In genomic region chr9:104337183-104337931, GRCm38 (mm10) we compare ENCODE assay signal across 8 mouse cellular contexts. TPM values are rescaled to one million over a fixed set of nuclear protein-coding genes. Genes with fewer than 3 reads are reported as not detected.
DNase-seq lines count a peak whose midpoint lies in the region; ATAC-seq and TF ChIP-seq lines count a peak whose summit lies in the region.

Acpp (minus strand) TSS chr9:104337748.

- H3K4me1 ChIP-seq in limb, embryonic 11.5 days (ENCODE audit: control insufficient read depth, insufficient read depth, low read length), result no peaks in the 10 kb centered on the region
- H3K4me1 ChIP-seq in midbrain, embryonic 11.5 days (ENCODE audit: control insufficient read depth, insufficient read depth, low read length), result peaks cover 2% of the 10 kb centered on the region; the same call in 1 of the 2 replicates

- DNase-seq in gastrocnemius, adult 2 months, result peak; percentile 19
- no peak for DNase-seq in gastrocnemius, postnatal 14 days
- DNase-seq in embryo, embryonic 11.5 days (ENCODE audit: low read depth, low spot score), result peak; percentile 31
- DNase-seq in limb, embryonic 11.5 days (ENCODE audit: low spot score), result peak; percentile 50
- DNase-seq in midbrain, embryonic 11.5 days (ENCODE audit: low spot score, missing footprints), result peak; percentile 85
- peak; percentile 70 to 75 for DNase-seq in spleen, postnatal 36 days (ENCODE audit: low spot score in 2 of 2)
- no peak for DNase-seq in left cerebral cortex, adult 2 months (ENCODE audit: extremely low spot score in 1 of 2, low spot score in 2 of 2)

- no peak for TF ChIP-seq CTCF in gastrocnemius, adult 2 months (IDR thresholded peaks at IDR 0.05)
- TF ChIP-seq CTCF in left cerebral cortex, adult 2 months (IDR thresholded peaks at IDR 0.05), result no peak

- no peak within 1 kb of the TSS for H3K27ac ChIP-seq in gastrocnemius, adult 2 months
- H3K27ac ChIP-seq in limb, embryonic 11.5 days (replicated peaks; ENCODE audit: low read depth, low read length), result no peak within 1 kb of the TSS
- H3K27ac ChIP-seq in midbrain, embryonic 11.5 days (ENCODE audit: low read depth, low read length), result no peak within 1 kb of the TSS
- H3K27ac ChIP-seq in left cerebral cortex, adult 2 months, result no peak within 1 kb of the TSS

- H3K9ac ChIP-seq in limb, embryonic 11.5 days (ENCODE audit: low read length), result no peak within 1 kb of the TSS
- H3K9ac ChIP-seq in midbrain, embryonic 11.5 days (ENCODE audit: low read length), result no peak within 1 kb of the TSS

- H3K4me2 ChIP-seq in limb, embryonic 11.5 days (ENCODE audit: low read depth, severe bottlenecking), result peak within 1 kb of the TSS; percentile 31; the same call in 1 of the 2 replicates
- H3K4me2 ChIP-seq in midbrain, embryonic 11.5 days, result peak within 1 kb of the TSS; percentile 29

- no peaks in the 10 kb centered on the region for H3K36me3 ChIP-seq in limb, embryonic 11.5 days (ENCODE audit: control insufficient read depth, insufficient read depth, low read length)
- no peaks in the 10 kb centered on the region for H3K36me3 ChIP-seq in midbrain, embryonic 11.5 days (ENCODE audit: control insufficient read depth, insufficient read depth, low read length)

- 22% methylated on average over 18 of the region's 18 CpGs for WGBS in limb, embryonic 11.5 days
- 28% methylated on average over 18 of the region's 18 CpGs for WGBS in midbrain, embryonic 11.5 days

- ATAC-seq in hematopoietic stem cell, adult 5-6 weeks (replicated peaks in 1 of 2; ENCODE audit: insufficient read depth in 1 of 2, low FRiP score in 2 of 2, low TSS enrichment in 1 of 2, low read depth in 1 of 2, poor library complexity in 2 of 2, severe bottlenecking in 2 of 2), result peak; percentile 91 to 92
- ATAC-seq in limb, embryonic 11.5 days (ENCODE audit: insufficient number of reproducible peaks, low FRiP score, low TSS enrichment, low read depth), result no peak
- ATAC-seq in midbrain, embryonic 11.5 days (ENCODE audit: low FRiP score), result 0 out of 2 replicates have a peak, but pooled peaks have one; percentile 22

- no peaks in the 10 kb centered on the region for H3K27me3 ChIP-seq in limb, embryonic 11.5 days (ENCODE audit: control insufficient read depth, insufficient read depth, low read length)
- H3K27me3 ChIP-seq in midbrain, embryonic 11.5 days (ENCODE audit: control insufficient read depth, insufficient read depth, low read length), result no peaks in the 10 kb centered on the region

- no peaks in the 10 kb centered on the region for H3K9me3 ChIP-seq in limb, embryonic 11.5 days (ENCODE audit: control insufficient read depth, low read length)
- no peaks in the 10 kb centered on the region for H3K9me3 ChIP-seq in midbrain, embryonic 11.5 days (ENCODE audit: control insufficient read depth, low read length)

- peak within 1 kb of the TSS; percentile 46 for H3K4me3 ChIP-seq in gastrocnemius, adult 2 months
- no peak within 1 kb of the TSS for H3K4me3 ChIP-seq in limb, embryonic 11.5 days (ENCODE audit: low read depth, low read length)
- H3K4me3 ChIP-seq in midbrain, embryonic 11.5 days (ENCODE audit: low read depth, low read length), result no peak within 1 kb of the TSS
- H3K4me3 ChIP-seq in left cerebral cortex, adult 2 months, result no peak within 1 kb of the TSS

- intact Hi-C loops in gastrocnemius, adult 2 months (cut with DNase I), result no loop called here
- intact Hi-C loops in gastrocnemius, postnatal 14 days (cut with DNase I; ENCODE audit: low total_unique reads), result no loop called here
- intact Hi-C loops in left cerebral cortex, adult 2 months (cut with DNase I), result no loop called here

RNA-seq across cellular contexts. Expression of gene Acpp, which starts in this region (rescaled TPM):
- total RNA-seq in gastrocnemius, adult 2 months (2021), result not detected
- total RNA-seq in gastrocnemius, postnatal 14 days (2021), result under 1 TPM; 0.06 to 0.27 TPM
- total RNA-seq in hematopoietic stem cell, adult 5-6 weeks (2017), result 4.5 and 5.4 TPM in 2 replicates
- 1.7 and 1.9 TPM in 2 replicates for polyA plus RNA-seq in limb, embryonic 11.5 days (2014; fragmentation: Nextera tagmentation; extraction: Ambion mirVana)
- polyA plus RNA-seq in midbrain, embryonic 11.5 days (2014; fragmentation: Nextera tagmentation; extraction: Ambion mirVana), result 0.11 TPM in 1 of 2 replicates, not detected in the other
- under 1 TPM; 0.28 to 0.34 TPM for total RNA-seq in left cerebral cortex, adult 2 months (2021)

Comparison
In these comparisons a context has a peak if more than half of its experiments do, and no peak if none do; other contexts are left out.
1. Peak in DNase-seq and H3K4me3 ChIP-seq in gastrocnemius, adult 2 months; RNA of the gene not detected or under 1 TPM.
2. Peak in DNase-seq, ATAC-seq and H3K4me2 ChIP-seq in midbrain, embryonic 11.5 days; RNA of the gene not detected or under 1 TPM.
3. DNase-seq: peak in embryo, embryonic 11.5 days (single experiment), limb, embryonic 11.5 days (single experiment) and spleen, postnatal 36 days (2 of 2); none in gastrocnemius, postnatal 14 days (single experiment) and left cerebral cortex, adult 2 months (0 of 2).